Comparison of ENCODE assay signal across 24 mouse cellular contexts in the genomic region with DNA sequence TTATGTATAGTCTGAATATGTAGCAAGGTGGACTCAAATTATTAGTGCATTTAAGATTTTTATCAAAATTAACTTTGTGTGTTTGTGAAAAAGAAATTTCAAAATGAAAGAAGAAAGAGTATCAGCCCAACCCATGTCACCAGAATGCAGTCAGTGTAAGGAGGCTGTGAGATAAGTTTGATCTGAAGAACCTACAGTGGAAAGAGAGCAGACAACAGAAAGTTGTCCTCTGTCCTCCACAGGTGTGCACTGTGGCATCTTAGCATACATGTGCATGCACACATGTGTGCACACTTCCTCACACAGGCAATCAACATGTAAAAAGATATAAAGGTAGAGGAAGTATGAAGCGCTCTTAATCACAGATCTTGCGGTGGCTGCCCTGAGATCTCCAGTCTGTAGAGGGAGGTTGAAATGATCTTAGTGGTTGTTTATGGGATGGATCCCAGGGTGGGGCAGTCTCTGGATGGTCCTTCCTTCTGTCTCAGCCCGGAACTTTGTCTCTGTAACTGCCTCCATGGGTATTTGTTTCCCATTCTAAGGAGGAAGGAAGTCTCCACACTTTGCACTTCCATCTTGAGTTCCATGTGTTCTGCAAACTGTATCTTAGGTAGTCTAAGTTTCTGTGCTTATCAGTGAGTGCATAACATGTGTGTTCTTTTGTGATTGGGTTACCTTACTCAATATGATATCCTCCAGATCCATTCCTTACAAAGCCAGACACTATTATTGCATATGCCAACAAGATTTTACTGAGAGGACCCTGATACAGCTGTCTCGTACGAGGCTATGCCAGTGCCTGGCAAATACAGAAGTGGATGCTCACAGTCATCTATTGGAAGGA.
DNase-seq lines count a peak whose midpoint lies in the region; ATAC-seq and TF ChIP-seq lines count a peak whose summit lies in the region.
"Had no signal": no experiment of that assay in that cellular context is flagged by ENCODE, and none has a peak within 500 bp of the region (broad histone marks: within the 10 kb centered on the region; RNA-seq: fewer than 3 reads in every experiment).

No protein-coding gene starts in this region.

- H3K36me3 ChIP-seq in erythroblast, embryonic 14.5 days (ENCODE audit: control insufficient read depth) = peaks cover 28% of the 10 kb centered on the region
- no peaks in the 10 kb centered on the region for H3K36me3 ChIP-seq in liver, embryonic 14.5 days (replicated peaks; ENCODE audit: control insufficient read depth, insufficient read depth, low read depth)
- H3K36me3 ChIP-seq: embryonic facial prominence, embryonic 15.5 days; forebrain, embryonic 12.5 days; hindbrain, embryonic 10.5 days had no signal

- H3K4me2 ChIP-seq in liver, embryonic 14.5 days (ENCODE audit: low read depth) = peak overlapping the region; percentile 26
- H3K4me2 ChIP-seq: embryonic facial prominence, embryonic 15.5 days; forebrain, embryonic 12.5 days; heart, embryonic 12.5 days; hindbrain, embryonic 14.5 days had no signal

- WGBS in liver, embryonic 14.5 days (ENCODE audit: insufficient replicate concordance) = 39% methylated on average over 5 of the region's 5 CpGs
- WGBS in cerebellum, adult 2 months = 90% methylated on average over 5 of the region's 5 CpGs

- DNase-seq in c-Kit-positive CD71-positive TER-119-negative erythroid progenitor cells, embryonic 14.5 days (ENCODE audit: low read depth) = peak; percentile 44
- DNase-seq in liver, embryonic 14.5 days (ENCODE audit: low read depth in 3 of 3, low spot score in 3 of 3) = peak in 1 of 3 experiments; percentile 36
- no peak for DNase-seq in left cerebral cortex, postnatal 14 days (ENCODE audit: low spot score in 2 of 2)
- no peak for DNase-seq in thymus, adult 18-20 months
- no peak for DNase-seq in cerebellum, adult 2 months
- DNase-seq: adrenal gland, postnatal 14 days; B cell, adult 2 months; cerebellum, adult 8-10 months; cerebellum, postnatal 14 days; embryo, embryonic 11 days; forebrain, postnatal 0 days; gastrocnemius, postnatal 14 days had no signal

- H3K27me3 ChIP-seq in erythroblast, embryonic 14.5 days (ENCODE audit: control insufficient read depth) = no peaks in the 10 kb centered on the region
- H3K27me3 ChIP-seq in liver, embryonic 14.5 days (ENCODE audit: control insufficient read depth, insufficient read depth, low read length) = no peaks in the 10 kb centered on the region
- H3K27me3 ChIP-seq in cerebellum, adult 2 months (ENCODE audit: control insufficient read depth, insufficient read depth, low read length) = no peaks in the 10 kb centered on the region
- H3K27me3 ChIP-seq: embryonic facial prominence, embryonic 15.5 days; forebrain, embryonic 12.5 days; heart, embryonic 12.5 days; Patski had no signal

- H3K9ac ChIP-seq in liver, embryonic 14.5 days (replicated peaks) = no peak overlapping the region
- H3K9ac ChIP-seq: embryonic facial prominence, embryonic 15.5 days; forebrain, embryonic 12.5 days; forebrain, postnatal 0 days; heart, embryonic 12.5 days; hindbrain, embryonic 14.5 days had no signal

- no peak for ATAC-seq in erythroblast, adult 5-6 weeks (replicated peaks; ENCODE audit: low FRiP score, poor library complexity, severe bottlenecking)
- peak; percentile 88 for ATAC-seq in liver, embryonic 14.5 days (ENCODE audit: insufficient read depth)
- ATAC-seq in megakaryocyte progenitor cell, adult 5-6 weeks (replicated peaks; ENCODE audit: poor library complexity) = peak; percentile 46
- ATAC-seq: activated CD4-positive, CD25-positive, alpha-beta regulatory T cell, adult 4 months; CD4-positive, CD25-positive, alpha-beta regulatory T cell, adult 4 months; forebrain, postnatal 0 days; Patski had no signal

- peak overlapping the region; percentile 36 for H3K4me3 ChIP-seq in erythroblast, embryonic 14.5 days (replicated peaks)
- no peak overlapping the region for H3K4me3 ChIP-seq in liver, embryonic 14.5 days (ENCODE audit: insufficient read depth in 1 of 2, low read depth in 2 of 2, low read length in 2 of 2)
- no peak overlapping the region for H3K4me3 ChIP-seq in cerebellum, adult 2 months (replicated peaks; ENCODE audit: insufficient read depth, low read depth, low read length)
- H3K4me3 ChIP-seq: embryonic facial prominence, embryonic 15.5 days; forebrain, embryonic 12.5 days; heart, embryonic 12.5 days; hindbrain, embryonic 10.5 days had no signal

- peak overlapping the region; percentile 31 for H3K27ac ChIP-seq in liver, embryonic 14.5 days
- H3K27ac ChIP-seq in cerebellum, adult 2 months (ENCODE audit: insufficient read depth, low read length) = no peak overlapping the region
- H3K27ac ChIP-seq: embryonic facial prominence, embryonic 15.5 days; forebrain, embryonic 12.5 days; hindbrain, embryonic 10.5 days; hindbrain, embryonic 14.5 days had no signal

- no peak for TF ChIP-seq CTCF in liver, embryonic 14.5 days (IDR thresholded peaks at IDR 0.05; ENCODE audit: low read depth)
- TF ChIP-seq CTCF in cerebellum, adult 2 months (IDR thresholded peaks at IDR 0.05; ENCODE audit: borderline replicate concordance, insufficient read depth, low read depth, low read length) = no peak

- peaks cover 35% of the 10 kb centered on the region for H3K4me1 ChIP-seq in erythroblast, embryonic 14.5 days (ENCODE audit: control insufficient read depth)
- H3K4me1 ChIP-seq in liver, embryonic 14.5 days (replicated peaks; ENCODE audit: control insufficient read depth in 2 of 2, insufficient read depth in 2 of 2, low read length in 1 of 2) = peaks cover 13 to 15% of the 10 kb centered on the region in 2 experiments
- H3K4me1 ChIP-seq in cerebellum, adult 2 months (ENCODE audit: control insufficient read depth, insufficient read depth, low read length) = peaks cover 7% of the 10 kb centered on the region; the same call in 1 of the 2 replicates
- H3K4me1 ChIP-seq: embryonic facial prominence, embryonic 15.5 days; forebrain, embryonic 12.5 days; heart, embryonic 12.5 days; hindbrain, embryonic 10.5 days had no signal

- intact Hi-C loops in left cerebral cortex, postnatal 14 days (cut with DNase I) = no loop called here

- peak; percentile 81 for TF ChIP-seq EP300 in liver, embryonic 14.5 days (IDR thresholded peaks at IDR 0.05; ENCODE audit: low read depth)

- TF ChIP-seq POLR2A in cerebellum, adult 2 months (IDR thresholded peaks at IDR 0.05; ENCODE audit: borderline replicate concordance, insufficient read depth, low read length) = no peak

- no peaks in the 10 kb centered on the region for H3K9me3 ChIP-seq in erythroblast, embryonic 14.5 days (ENCODE audit: control insufficient read depth, low read length)
- H3K9me3 ChIP-seq in liver, embryonic 14.5 days (ENCODE audit: control insufficient read depth, low read length) = no peaks in the 10 kb centered on the region
- H3K9me3 ChIP-seq: embryonic facial prominence, embryonic 15.5 days; forebrain, embryonic 12.5 days; G1E; heart, embryonic 12.5 days; hindbrain, embryonic 10.5 days had no signal
